Mouse (Mus musculus): ENCODE measurements around the gene Aqp3. TPM values are rescaled to one million over a fixed set of nuclear protein-coding genes. Genes with fewer than 3 reads are reported as not detected.
"Not testable (repeated sequence)": the region's sequence is repeated elsewhere in the genome, so short reads cannot be mapped to it uniquely, and the experiment has no call there.

The Aqp3 gene
- polyA plus RNA-seq, 1 experiment from 2014 or later = 7.7 TPM

GRCm38 (mm10) chr4:41096794-41097193 is 1.2 kb downstream of the Aqp3 start:
- Histone ChIP-seq H3K4me3 (no peak overlapping the region), H3K9ac (no peak overlapping the region), H3K27me3 (peaks cover 42% of the 10 kb centered on the region), H3K36me3 (no peaks in the 10 kb centered on the region), H3K4me2 (replicated peaks) (0 out of 2 replicates have a peak overlapping the region, but pooled peaks have one; percentile 9), H3K27ac (no peak overlapping the region), H3K9me3 (no peaks in the 10 kb centered on the region), H3K4me1 (peaks cover 30% of the 10 kb centered on the region)
- WGBS = 67% methylated on average over 5 of the region's 5 CpGs
- no peak for ATAC-seq (ENCODE audit: low FRiP score, low read depth)

DNA sequence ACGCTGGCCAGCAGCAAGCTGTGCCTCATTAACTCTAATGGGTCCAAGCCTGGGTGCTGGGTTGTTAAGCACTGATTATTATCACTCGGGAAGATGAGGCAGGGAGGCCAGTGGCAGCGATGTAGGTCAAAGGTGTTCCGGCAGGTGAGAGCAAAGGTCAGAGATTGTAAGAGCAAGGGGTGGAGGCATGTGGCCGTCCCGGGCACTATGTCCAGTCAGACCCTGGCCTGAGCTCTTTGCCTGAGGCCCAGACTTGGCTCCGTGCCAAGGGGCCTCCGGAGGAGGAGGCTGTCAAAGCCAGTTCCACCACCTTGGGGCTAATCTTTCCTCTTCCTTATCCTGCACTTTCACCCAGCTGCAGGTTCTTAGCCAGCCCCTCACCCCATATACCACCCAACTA is 1.8 kb downstream of the Aqp3 start:
- H3K27me3 ChIP-seq = peaks cover 42% of the 10 kb centered on the region
- no peak for ATAC-seq (ENCODE audit: low FRiP score, low read depth)
- no peak overlapping the region for H3K4me3 ChIP-seq
- no peak overlapping the region for H3K9ac ChIP-seq
- H3K36me3 ChIP-seq = no peaks in the 10 kb centered on the region
- 0 out of 2 replicates have a peak overlapping the region, but pooled peaks have one; percentile 9 for H3K4me2 ChIP-seq (replicated peaks)
- WGBS = 40% methylated on average over 8 of the region's 8 CpGs
- peaks cover 36% of the 10 kb centered on the region for H3K4me1 ChIP-seq
- no peak overlapping the region for H3K27ac ChIP-seq
- H3K9me3 ChIP-seq = no peaks in the 10 kb centered on the region

DNA sequence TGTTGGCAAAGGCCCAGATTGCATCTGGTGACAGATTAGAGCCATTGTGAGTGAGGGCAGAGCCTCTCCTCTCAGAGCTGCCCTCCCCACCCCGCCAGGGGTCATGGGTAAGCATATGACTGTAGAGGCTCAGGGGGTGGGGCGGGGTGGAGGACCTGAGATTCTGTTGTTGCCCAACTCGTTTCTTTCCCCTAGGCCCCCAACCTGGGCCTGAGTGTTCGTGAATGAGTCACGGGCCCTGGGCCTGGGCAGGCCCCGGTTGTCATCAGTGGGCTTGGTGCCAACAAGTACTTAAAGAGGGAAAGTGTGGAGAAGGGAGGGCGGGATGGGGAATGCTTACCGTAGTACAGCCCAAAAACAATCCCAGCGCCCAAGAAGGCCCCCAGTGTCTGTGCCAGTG is 3.6 kb downstream of the Aqp3 start:
- peaks cover 51% of the 10 kb centered on the region for H3K4me1 ChIP-seq
- WGBS = 72% methylated on average over 9 of the region's 9 CpGs
- H3K4me2 ChIP-seq (replicated peaks) = no peak overlapping the region
- H3K4me3 ChIP-seq = no peak overlapping the region
- H3K9ac ChIP-seq = no peak overlapping the region
- H3K36me3 ChIP-seq = no peaks in the 10 kb centered on the region
- no peaks in the 10 kb centered on the region for H3K9me3 ChIP-seq
- H3K27me3 ChIP-seq = peaks cover 34% of the 10 kb centered on the region
- no peak for ATAC-seq (ENCODE audit: low FRiP score, low read depth)
- H3K27ac ChIP-seq = no peak overlapping the region

GRCm38 (mm10) chr4:41092958-41093357 is 5.0 kb downstream of the Aqp3 start:
- WGBS = 33% methylated on average over 1 of the region's 1 CpGs
- peaks cover 22% of the 10 kb centered on the region for H3K27me3 ChIP-seq

GRCm38 (mm10) chr4:41091391-41091790 is 6.6 kb downstream of the Aqp3 start:
- no peak overlapping the region for H3K4me2 ChIP-seq (replicated peaks)
- H3K27me3 ChIP-seq = peaks cover 6% of the 10 kb centered on the region
- no peak overlapping the region for H3K4me3 ChIP-seq
- H3K9me3 ChIP-seq = no peaks in the 10 kb centered on the region
- H3K9ac ChIP-seq = no peak overlapping the region
- ATAC-seq (ENCODE audit: low FRiP score, low read depth) = no peak
- peaks cover 35% of the 10 kb centered on the region for H3K4me1 ChIP-seq
- H3K27ac ChIP-seq = no peak overlapping the region
- 38% methylated on average over 3 of the region's 3 CpGs for WGBS
- no peaks in the 10 kb centered on the region for H3K36me3 ChIP-seq

More at GRCm38 (mm10) chr4:41092958-41093357, 5.0 kb downstream of the Aqp3 start:
- Histone ChIP-seq H3K27ac (no peak overlapping the region), H3K36me3 (no peaks in the 10 kb centered on the region), H3K9me3 (no peaks in the 10 kb centered on the region), H3K4me3 (no peak overlapping the region), H3K9ac (no peak overlapping the region), H3K4me2 (replicated peaks) (no peak overlapping the region), H3K4me1 (peaks cover 42% of the 10 kb centered on the region)
- no peak for ATAC-seq (ENCODE audit: low FRiP score, low read depth)

DNA sequence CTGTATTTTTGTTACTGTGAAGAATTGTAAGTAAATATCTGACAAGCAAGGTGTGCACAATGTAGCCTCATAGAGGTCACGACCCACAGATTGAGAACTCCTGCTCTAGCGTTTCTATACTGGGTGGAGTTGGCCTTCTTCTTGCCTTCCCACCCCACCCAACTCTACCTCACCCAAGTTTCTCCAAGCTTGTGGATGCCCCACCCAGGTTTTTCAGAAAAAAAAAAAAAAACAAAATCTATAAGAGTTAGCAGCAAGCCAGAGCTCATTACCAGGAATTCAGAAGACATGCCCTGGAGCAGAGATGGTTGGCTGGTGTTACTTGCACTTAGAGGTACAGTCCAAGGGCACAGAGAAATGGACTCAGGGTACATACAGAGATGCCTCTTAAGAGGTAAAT is 8.3 kb downstream of the Aqp3 start:
- 76% methylated on average over 2 of the region's 2 CpGs for WGBS
- peak overlapping the region; percentile 28; the same call in 1 of the 2 replicates for H3K27ac ChIP-seq

DNA sequence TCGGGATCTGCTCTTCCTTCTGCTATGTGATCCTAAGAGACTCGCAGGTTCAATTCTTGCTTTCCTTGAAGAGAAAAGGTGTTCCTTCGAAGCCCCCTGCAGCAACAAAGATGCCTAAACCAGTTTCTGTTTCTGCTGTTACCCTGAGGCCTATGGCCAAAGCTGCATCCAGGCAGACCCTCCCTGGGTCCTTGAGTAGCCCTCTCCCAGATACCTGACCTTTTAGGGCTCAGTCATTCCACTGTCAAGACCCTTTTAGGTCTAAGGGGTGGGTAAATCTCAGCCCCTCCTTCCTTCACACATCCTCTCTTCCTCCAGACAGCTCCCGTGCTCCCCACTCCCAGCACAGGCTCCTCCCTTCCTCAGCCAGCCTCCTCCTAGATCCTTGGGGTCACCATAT is 8.8 kb downstream of the Aqp3 start:
- no peak overlapping the region for H3K9ac ChIP-seq
- H3K27me3 ChIP-seq = no peaks in the 10 kb centered on the region
- no peak overlapping the region for H3K4me2 ChIP-seq (replicated peaks)
- 83% methylated on average over 4 of the region's 4 CpGs for WGBS
- no peaks in the 10 kb centered on the region for H3K9me3 ChIP-seq
- H3K4me3 ChIP-seq = no peak overlapping the region
- H3K36me3 ChIP-seq = no peaks in the 10 kb centered on the region
- H3K27ac ChIP-seq = no peak overlapping the region
- no peak for ATAC-seq (ENCODE audit: low FRiP score, low read depth)
- peaks cover 26% of the 10 kb centered on the region for H3K4me1 ChIP-seq

More for the DNA sequence above, 8.3 kb downstream of the Aqp3 start:
- Histone ChIP-seq H3K36me3 (no peaks in the 10 kb centered on the region), H3K4me3 (no peak overlapping the region), H3K4me1 (peaks cover 27% of the 10 kb centered on the region), H3K9ac (no peak overlapping the region), H3K27me3 (no peaks in the 10 kb centered on the region), H3K4me2 (replicated peaks) (no peak overlapping the region), H3K9me3 (no peaks in the 10 kb centered on the region)
- ATAC-seq (ENCODE audit: low FRiP score, low read depth) = no peak

GRCm38 (mm10) chr4:41087459-41088298 is 10.3 kb downstream of the Aqp3 start:
- Histone ChIP-seq H3K9ac (no peak overlapping the region), H3K4me2 (replicated peaks) (no peak overlapping the region), H3K27me3 (no peaks in the 10 kb centered on the region), H3K27ac (no peak overlapping the region), H3K4me3 (no peak overlapping the region), H3K9me3 (no peaks in the 10 kb centered on the region), H3K4me1 (peaks cover 26% of the 10 kb centered on the region), H3K36me3 (no peaks in the 10 kb centered on the region)
- ATAC-seq (ENCODE audit: low FRiP score, low read depth) = no peak
- 84% methylated on average over 16 of the region's 16 CpGs for WGBS

DNA sequence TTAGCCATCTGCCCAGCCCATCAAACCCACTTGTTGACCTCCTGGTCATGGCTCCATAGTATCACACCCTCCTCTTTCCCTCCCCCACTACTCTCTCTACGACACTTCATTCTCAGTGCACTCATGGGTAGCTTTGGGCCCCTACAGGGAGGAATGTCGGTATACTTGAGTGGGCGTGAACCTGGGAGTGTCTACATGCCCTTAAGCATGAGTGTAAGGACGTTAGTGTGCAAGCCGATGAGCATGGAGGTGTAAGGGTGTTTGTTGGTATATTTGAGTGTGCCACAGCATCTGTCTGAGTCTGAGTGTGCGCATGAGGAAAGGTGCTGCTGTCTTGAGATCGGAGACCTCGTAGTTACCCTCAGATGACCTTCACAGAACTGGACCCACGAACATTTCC is 11.0 kb downstream of the Aqp3 start:
- Histone ChIP-seq H3K4me2 (replicated peaks) (no peak overlapping the region), H3K4me1 (peaks cover 22% of the 10 kb centered on the region), H3K27me3 (no peaks in the 10 kb centered on the region), H3K36me3 (no peaks in the 10 kb centered on the region), H3K9ac (no peak overlapping the region), H3K27ac (no peak overlapping the region), H3K4me3 (no peak overlapping the region), H3K9me3 (no peaks in the 10 kb centered on the region)
- WGBS = 81% methylated on average over 9 of the region's 9 CpGs
- ATAC-seq (ENCODE audit: low FRiP score, low read depth) = no peak

DNA sequence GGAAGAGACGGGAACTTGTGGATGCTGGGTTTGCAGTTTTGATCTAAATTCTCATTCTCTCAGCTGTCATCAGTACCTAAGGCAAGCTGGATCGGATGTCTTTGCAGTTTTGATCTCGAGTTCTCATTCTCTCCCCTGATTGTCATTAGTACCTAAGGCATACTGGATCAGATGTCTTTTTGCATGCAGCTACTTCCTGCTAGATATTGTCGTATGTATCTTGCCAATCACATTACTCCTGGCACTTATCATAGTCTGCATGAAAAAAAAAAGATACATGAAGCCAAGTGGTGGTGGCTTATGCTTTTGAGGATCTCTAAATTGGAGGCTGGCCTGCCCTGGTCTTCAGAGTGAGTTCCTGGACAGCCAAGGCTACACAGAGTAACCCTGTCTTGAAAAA is 13.2 kb downstream of the Aqp3 start:
- Histone ChIP-seq H3K9me3 (peaks cover 4% of the 10 kb centered on the region; the same call in 1 of the 2 replicates), H3K36me3 (no peaks in the 10 kb centered on the region), H3K9ac (no peak overlapping the region), H3K4me2 (replicated peaks) (no peak overlapping the region), H3K27ac (no peak overlapping the region), H3K4me3 (no peak overlapping the region), H3K27me3 (no peaks in the 10 kb centered on the region), H3K4me1 (0 out of 2 replicates have a peak, but pooled peaks cover 3% of the 10 kb centered on the region)
- no peak for ATAC-seq (ENCODE audit: low FRiP score, low read depth)
- 80% methylated on average over 4 of the region's 4 CpGs for WGBS

DNA sequence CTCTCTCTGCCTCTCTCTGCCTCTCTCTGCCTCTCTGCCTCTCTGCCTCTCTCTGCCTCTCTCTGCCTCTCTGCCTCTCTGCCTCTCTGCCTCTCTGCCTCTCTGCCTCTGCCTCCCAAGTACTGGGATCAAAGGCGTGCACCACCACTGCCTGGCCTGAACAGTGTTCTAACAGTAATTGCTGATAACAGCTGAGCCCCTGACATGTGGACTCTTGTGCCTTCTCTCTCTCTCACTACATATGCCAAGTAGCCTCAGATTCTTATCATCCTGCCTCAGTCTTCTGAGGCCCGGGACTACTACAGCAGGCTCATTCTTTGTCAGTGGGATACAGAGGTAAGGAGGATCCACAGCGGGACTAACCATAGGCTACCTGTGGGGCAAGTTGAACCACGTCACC is 15.2 kb downstream of the Aqp3 start:
- WGBS = 57% methylated on average over 4 of the region's 4 CpGs

DNA sequence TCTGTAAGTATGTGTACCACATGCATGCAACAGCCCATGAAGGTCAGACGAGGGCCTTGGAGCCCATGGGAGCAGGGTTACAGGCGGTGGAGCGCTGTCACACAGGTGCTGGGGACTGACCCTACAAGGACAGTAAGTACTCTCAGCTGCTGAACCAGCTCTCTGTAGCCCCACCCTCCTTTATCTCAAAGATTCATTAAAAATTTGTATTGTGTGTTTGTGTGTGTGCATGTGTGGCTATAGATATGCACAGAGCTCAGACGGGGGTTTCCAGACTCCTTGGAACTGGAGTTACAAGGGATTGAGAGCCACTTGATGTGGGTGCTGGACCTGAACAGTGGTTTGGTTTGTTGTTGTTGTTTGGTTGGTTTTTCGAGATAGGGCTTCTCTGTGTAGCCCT is 16.2 kb downstream of the Aqp3 start:
- no peaks in the 10 kb centered on the region for H3K27me3 ChIP-seq
- H3K4me2 ChIP-seq (replicated peaks) = no peak overlapping the region
- H3K9me3 ChIP-seq = peaks cover 4% of the 10 kb centered on the region; the same call in 1 of the 2 replicates
- H3K9ac ChIP-seq = no peak overlapping the region
- H3K4me1 ChIP-seq = no peaks in the 10 kb centered on the region
- H3K36me3 ChIP-seq = no peaks in the 10 kb centered on the region
- 83% methylated on average over 5 of the region's 5 CpGs for WGBS
- ATAC-seq (ENCODE audit: low FRiP score, low read depth) = no peak
- H3K27ac ChIP-seq = no peak overlapping the region
- H3K4me3 ChIP-seq = no peak overlapping the region

More for the DNA sequence above, 15.2 kb downstream of the Aqp3 start:
- not testable (repeated sequence) for H3K4me3 ChIP-seq; H3K4me1 ChIP-seq; H3K9me3 ChIP-seq; H3K27ac ChIP-seq; H3K27me3 ChIP-seq; H3K36me3 ChIP-seq; ATAC-seq (ENCODE audit: low FRiP score, low read depth); H3K9ac ChIP-seq; H3K4me2 ChIP-seq (replicated peaks)

Data from limb, embryonic 13.5 days (tissue).